Mouse (Mus musculus) cortical plate, adult 2 months (tissue): ENCODE results near the gene Stox2.

Experiments
- CTCF ChIP-seq: fragments of 200-500 bp; IDR thresholded peaks from 2 replicates; pipeline ENCODE4 v1.5.1; 2011; ENCODE audit warnings: mild to moderate bottlenecking, control low read depth, low read length; ENCODE audit not compliant: insufficient read depth; ENCODE audit errors: extremely low read depth
- POLR2A ChIP-seq: fragments of 200-500 bp; IDR thresholded peaks from 2 replicates; pipeline ENCODE4 v1.6.1; 2011; ENCODE audit warnings: mild to moderate bottlenecking, low read length, control low read depth; ENCODE audit not compliant: insufficient read depth; ENCODE audit errors: extremely low read depth

GRCm38 (mm10) chr8:47288131-47288865 lies 157.9 kb downstream of the Stox2 start:
- TF ChIP-seq CTCF (no peak), POLR2A (0 out of 2 replicates have a peak, but pooled peaks have one; percentile 17)
